Mouse (Mus musculus): ENCODE measurements around the gene Clec18a.
"Not testable (repeated sequence)": the region's sequence is repeated elsewhere in the genome, so short reads cannot be mapped to it uniquely, and the experiment has no call there.

Clec18a gene

DNA sequence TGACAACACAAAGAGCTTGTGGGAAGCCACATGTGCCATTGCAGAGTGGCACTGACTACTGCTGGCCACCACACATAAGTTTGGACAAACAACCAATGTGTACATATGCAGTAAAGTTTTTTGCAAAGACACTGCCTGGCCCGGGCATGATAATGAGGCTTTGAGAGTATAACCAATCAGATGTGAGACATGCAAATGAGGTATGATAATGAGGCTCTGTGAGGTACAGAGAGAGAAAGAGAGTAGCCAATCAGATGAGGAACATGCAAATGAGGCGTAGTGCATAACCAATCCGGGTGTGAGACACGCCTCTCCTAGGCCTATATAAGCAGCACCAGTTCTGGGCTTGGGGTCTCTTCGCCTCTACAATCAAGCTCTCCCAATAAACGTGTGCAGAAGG lies at the start of gene Clec18a:
Gene Clec18a (minus strand): TSS at position 101 of the 400 bp plus-strand sequence.
- DNase-seq (ENCODE audit: low read depth), result not testable (repeated sequence)

GRCm38 (mm10) chr8:111130756-111131155 lies 38.5 kb upstream of the Clec18a start:
- DNase-seq (ENCODE audit: low read depth), result no peak

DNA sequence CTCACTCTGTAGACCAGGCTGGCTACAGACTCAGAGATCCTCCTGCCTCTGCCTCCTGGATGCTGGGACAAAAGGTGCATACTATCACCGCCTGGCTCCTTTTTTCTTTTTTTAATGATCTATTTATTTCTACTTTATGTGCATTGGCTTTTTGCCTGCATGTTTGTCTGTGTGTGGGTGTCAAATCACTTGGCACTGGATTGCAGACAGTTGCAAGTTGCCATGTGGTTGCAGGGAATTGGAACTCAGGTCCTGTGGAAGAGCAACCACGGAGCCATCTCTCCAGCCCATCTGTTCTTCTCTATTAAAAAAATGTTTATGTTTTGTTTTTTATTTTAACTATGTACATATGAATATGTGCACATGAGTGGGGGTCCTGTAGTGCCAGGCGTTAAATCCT lies 27.3 kb upstream of the Clec18a start:
- DNase-seq (ENCODE audit: low read depth), result no peak

GRCm38 (mm10) chr8:111114891-111115290 lies 22.7 kb upstream of the Clec18a start:
- DNase-seq (ENCODE audit: low read depth), result no peak

- peak; percentile 53 for DNase-seq (ENCODE audit: low read depth)
These were observed 2.6 kb upstream of the Clec18a start for GRCm38 (mm10) chr8:111094719-111095302.

DNA sequence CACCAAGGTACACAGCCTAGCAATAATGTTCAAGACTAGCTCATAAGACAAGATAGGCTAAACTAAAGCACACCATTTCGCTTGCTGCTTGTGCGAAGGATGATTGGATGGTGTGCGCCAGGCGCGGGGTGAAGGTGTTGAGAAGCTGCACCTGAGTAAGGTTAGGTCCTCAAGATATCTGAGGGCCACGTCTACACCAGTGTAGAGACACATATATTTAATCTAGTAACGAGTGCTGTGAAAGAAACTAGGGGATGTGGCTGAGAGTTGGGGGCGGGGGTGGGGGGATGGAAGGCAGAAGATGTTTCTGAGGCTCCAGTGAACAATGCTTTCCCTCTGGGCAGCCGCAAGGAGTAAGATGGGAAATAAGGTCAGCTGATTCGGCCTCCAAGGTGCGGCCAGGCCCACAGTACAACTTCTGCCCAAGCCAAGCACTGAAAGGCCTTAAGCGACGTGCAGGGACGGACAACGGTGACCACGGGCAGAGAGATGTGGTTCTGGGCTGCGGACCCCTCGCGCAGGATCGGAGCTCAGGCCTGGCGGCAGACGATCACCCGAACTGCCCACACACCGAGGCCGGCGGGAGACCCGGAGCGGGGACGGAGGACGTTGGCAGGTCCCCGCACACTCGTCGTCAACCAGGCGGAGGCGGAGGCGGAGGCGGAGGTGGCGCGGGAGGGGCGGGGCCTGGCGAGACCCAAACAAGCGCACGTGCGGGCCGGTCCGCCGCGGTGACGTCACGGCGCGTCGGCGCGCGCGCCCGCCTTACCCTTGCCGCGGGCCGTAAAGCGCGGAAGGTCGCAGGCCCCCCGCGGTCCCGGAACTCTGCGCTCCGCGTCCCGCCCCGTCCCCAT lies 1.9 kb upstream of the Clec18a start, which contains the start of gene Pdpr:
Gene Pdpr (plus strand): TSS at position 766 of the 854 bp plus-strand sequence.
- DNase-seq (ENCODE audit: low read depth), result peak; percentile 93

GRCm38 (mm10) chr8:111091706-111092105 lies 520 bp downstream of the Clec18a start:
- no peak for DNase-seq (ENCODE audit: low read depth)

DNA sequence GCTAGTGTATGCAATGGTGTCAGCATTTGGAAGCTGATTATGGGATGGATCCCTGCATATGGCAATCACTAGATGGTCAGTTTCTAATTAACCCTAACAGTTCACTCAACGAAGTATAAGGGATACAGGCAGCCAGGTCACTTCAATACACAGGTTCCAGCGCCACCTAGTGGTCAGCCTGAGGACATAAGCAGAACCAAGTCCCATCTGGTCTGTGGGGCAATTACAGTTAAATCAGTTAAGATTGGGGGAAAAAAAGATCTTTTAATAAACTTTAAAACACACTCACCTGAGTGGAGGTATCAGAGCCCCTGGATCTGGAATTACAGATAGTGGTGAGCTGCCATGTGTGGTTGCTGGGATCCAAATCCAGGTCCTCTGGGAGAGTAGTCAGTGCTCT lies 2.1 kb downstream of the Clec18a start:
- peak; percentile 87 for DNase-seq (ENCODE audit: low read depth)

- not testable (repeated sequence) for DNase-seq (ENCODE audit: low read depth)
These were observed 8.3 kb downstream of the Clec18a start for GRCm38 (mm10) chr8:111083936-111084335.

DNA sequence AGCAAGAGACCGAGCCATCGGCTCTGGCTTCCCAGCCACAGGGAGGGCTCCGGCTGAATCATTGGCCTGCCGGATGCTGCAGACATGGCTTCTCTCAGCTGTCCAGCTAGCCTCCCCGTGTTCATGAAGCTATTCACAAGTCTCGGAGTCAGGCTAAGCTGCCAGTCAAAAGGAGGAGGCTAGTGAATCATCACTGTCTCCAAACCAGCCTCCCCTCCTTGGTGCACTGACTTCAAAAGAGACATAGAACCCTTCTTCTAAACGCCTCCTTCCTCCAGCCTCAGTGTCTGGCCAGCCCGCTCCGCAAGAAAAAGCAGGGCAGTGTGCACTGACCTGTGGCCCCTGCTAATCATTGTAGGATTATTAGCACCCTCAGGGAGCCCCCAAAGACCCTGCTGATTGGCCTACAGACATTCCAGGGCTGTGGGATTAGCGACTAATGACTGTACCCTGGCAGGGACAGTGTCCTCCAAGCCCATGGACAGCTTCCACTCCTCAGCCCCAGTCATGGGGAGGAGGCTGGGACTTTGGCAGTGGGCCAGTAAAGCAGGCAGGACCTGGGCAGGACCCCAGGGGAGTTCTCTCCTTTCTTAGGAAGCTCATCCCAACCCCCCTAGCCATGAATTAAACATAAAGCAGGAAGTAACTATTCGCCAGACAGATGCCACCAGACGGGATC lies 10.5 kb downstream of the Clec18a start:
- DNase-seq (ENCODE audit: low read depth), result no peak

DNA sequence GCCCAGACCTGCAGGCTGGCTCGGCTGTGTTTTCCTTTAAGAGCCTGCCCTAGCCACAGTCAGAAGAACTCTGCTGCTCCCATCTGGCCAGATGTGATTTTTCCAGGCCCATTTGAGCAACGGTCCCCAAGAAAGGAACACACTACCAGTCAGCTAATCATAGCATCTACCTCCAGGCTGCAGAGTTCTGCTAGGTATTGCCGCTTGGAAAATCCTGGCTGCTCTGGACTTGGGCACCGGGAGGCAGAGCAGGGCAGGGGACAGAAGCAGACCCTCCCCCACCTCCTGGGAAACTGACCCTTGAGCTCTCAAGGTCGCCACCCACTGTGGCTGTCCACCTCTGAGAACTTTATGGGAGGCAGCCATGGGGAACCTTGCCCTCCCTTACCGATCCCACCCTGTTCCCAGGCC lies 12.4 kb downstream of the Clec18a start:
- DNase-seq (ENCODE audit: low read depth), result no peak

GRCm38 (mm10) chr8:111079461-111079860 lies 12.8 kb downstream of the Clec18a start:
- no peak for DNase-seq (ENCODE audit: low read depth)

DNA sequence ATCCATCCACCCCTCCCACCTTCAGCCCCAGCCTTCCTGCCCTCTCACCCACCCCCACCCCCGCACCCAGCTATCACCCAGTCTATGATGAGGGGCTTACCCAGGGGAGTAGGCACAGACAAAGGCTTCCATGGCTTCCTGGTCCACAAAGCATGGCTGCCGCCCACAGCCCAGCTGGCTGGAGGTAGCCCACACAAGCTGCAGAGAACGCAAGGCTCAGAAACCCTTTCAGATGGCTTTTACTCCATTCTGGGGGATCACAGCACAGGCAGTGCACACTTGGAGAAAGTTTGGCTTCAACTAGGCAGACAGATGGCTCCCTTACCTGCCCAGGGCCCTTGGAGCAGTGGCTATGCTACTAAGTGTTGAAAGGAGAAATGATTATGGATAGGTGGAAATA lies 16.3 kb downstream of the Clec18a start:
- no peak for DNase-seq (ENCODE audit: low read depth)

DNA sequence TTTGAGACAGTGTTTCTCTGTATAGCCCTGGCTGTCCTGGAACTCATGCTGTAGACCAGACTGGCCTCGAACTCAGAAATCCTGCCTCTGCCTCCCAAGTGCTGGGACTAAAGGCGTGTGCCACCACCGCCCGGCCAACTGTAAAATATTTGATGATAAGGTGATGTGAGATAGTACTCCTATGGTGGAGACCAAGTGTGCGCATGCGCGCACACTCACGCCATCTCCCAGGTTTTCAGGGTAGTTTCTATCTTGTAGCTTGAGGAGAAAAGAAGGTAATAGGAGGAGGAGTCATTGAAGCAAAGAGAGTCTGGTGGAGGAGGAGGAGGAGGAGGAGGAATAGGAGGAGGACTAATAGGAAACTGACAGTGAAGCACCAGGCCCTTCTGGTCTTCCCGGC lies 23.6 kb downstream of the Clec18a start:
- DNase-seq (ENCODE audit: low read depth), result not testable (repeated sequence)

DNA sequence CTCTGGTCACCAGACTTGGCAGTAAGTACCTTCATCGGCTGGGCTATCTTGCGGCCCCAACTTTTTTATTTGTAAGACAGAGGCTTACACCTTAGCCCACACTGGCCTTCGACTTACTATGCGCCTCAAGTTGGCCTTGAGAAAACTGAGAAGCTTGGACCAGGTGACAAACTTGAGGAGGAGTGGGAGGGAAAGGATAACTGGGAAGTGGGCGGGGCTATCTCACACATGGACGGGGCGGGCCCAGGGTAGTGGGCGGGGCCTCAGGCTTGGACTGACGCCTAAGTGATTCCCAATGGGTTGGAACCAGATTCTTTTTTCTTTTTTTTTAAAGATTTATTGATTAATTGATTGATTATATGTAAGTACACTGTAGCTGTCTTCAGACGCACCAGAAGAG lies 24.8 kb downstream of the Clec18a start:
- DNase-seq (ENCODE audit: low read depth), result no peak

DNA sequence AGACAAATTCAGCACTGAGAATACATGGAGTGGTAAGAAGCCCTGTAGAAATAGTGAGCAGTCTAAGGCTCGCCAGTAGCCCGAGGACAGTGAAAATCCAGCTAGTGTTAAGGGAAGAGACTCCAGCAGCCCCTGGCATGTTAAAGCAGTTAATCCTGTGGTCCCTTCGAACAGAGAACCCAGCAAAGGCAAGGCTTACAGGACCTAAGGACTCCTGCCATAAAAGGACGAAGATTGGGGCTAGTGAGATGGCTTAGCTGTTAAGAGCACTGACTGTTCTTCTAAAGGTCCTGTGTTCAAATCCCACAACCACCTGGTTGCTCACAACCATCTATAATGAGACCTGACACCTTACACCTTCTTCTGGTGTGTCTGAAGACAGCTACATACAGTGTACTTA lies 25.9 kb downstream of the Clec18a start:
- no peak for DNase-seq (ENCODE audit: low read depth)

DNA sequence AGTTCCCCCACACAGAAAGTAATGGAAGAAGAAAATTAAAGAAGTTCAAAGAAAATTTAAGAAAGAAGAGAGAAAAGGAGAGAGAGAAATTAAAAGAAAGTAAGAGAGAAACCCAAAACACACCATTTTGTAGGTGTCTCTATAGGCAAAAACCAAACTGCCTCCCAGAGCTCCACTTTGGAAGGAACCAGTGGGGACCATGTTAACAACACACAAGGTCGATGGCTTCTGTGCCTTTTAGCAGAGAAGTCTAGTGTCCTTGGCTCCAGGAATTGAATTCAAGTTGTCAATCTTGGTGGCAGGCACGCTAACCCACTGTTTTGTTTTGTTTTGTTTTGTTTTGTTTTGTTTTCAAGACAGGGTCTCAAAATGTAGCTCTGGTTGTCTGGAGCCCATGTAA lies 29.3 kb downstream of the Clec18a start:
- DNase-seq (ENCODE audit: low read depth), result no peak

- peak; percentile 86 for DNase-seq (ENCODE audit: low read depth)
These were observed 30.0 kb downstream of the Clec18a start for GRCm38 (mm10) chr8:111062072-111062757.

GRCm38 (mm10) chr8:111061688-111062071 lies 30.5 kb downstream of the Clec18a start:
- no peak for DNase-seq (ENCODE audit: low read depth)

DNA sequence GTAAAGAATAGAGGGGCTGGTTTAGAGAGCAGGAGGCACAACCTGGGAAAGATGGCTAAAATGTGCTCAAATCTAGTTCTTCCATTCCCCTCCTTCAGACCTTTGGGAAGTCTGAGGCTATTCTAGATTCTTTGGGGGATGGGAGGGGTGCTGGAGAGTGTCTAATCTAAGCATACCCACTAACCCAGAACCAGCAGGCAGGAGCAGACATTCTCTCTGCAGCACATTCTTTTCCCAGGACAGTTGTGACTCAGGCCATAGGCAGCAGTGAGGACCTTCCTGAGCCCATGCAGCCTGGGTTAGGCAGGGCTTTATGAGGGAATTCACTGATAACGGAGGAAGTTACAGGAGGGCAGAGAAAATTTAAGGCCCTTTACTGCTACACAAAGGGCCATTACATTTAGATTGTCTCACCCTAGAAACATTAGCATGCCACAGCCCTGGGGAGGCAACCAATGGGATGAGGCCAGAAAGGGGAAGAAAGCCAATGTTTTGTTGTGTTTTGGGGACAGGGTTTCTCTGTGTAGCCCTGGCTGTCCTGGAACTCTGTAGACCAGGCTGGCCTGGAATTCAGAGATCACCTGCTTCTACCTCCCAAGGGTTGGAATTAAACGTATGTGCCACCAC lies 33.2 kb downstream of the Clec18a start:
- no peak for DNase-seq (ENCODE audit: low read depth)

DNA sequence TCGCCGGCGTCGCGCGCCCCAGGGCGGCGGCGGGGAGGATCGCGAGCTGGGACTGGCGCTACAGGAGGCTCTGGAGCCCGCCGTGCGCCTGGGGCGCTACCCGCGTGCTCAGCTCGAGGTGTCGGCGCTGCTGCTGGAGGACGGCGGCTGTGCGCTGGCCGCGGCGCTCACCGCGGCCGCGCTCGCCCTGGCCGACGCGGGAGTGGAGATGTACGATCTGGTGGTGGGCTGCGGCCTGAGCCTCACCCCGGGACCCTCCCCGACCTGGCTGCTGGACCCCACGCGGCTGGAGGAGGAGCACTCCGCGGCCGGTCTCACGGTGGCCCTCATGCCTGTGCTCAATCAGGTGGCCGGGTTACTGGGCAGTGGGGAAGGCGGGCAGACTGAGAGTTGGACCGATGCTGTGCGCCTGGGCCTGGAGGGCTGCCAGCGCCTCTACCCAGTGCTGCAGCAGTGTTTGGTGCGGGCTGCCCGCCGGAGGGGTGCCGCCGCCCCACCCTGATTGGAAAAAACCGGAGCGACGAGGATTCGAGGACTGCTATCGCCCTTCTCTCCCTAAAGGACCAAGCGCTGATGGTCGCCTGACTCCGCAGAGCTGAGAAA lies 35.4 kb downstream of the Clec18a start:
- DNase-seq (ENCODE audit: low read depth), result no peak

Measured in naive thymus-derived CD4-positive, alpha-beta T cell, adult 2 months (primary cell).